Mouse (Mus musculus) G1E (cell line): ENCODE measurements around the gene Galnt2.

Source experiments
- CTCF ChIP-seq: IDR thresholded peaks from 2 replicates; pipeline ENCODE4 v1.5.1; 2012; ENCODE audit warnings: low read depth, low read length, inconsistent platforms, mixed read lengths
- GATA1 ChIP-seq: IDR thresholded peaks from 2 replicates; pipeline ENCODE4 v1.6.1; 2012; ENCODE audit warnings: borderline replicate concordance, low read length, inconsistent platforms, mixed read lengths
- POLR2AphosphoS5 ChIP-seq: IDR thresholded peaks from 2 replicates; pipeline ENCODE4 v1.6.1; 2012; ENCODE audit warnings: low read depth, low read length, inconsistent platforms; ENCODE audit not compliant: insufficient replicate concordance
- TAL1 ChIP-seq: conservative IDR thresholded peaks from 2 replicates; pipeline ENCODE4 v1.6.1; 2012; ENCODE audit warnings: low read depth, low read length, inconsistent platforms, mixed read lengths

- no peak for TF ChIP-seq TAL1
- TF ChIP-seq CTCF, result no peak
- no peak for TF ChIP-seq GATA1
- TF ChIP-seq POLR2AphosphoS5, result no peak
These were observed 100.5 kb downstream of the Galnt2 start for GRCm38 (mm10) chr8:124331706-124332105.
